Mouse (Mus musculus) forebrain, embryonic 12.5 days (tissue): Measurements from ENCODE around the gene Dnajb4. TPM values are rescaled to one million over a fixed set of nuclear protein-coding genes. Genes with fewer than 3 reads are reported as not detected.
"Not testable (repeated sequence)": the region's sequence is repeated elsewhere in the genome, so short reads cannot be mapped to it uniquely, and the experiment has no call there.

ENCODE experiments used
- ATAC-seq: fragments of 200-750 bp; cut with Nextera tagmentation; 2 replicates; pipeline ENCODE4 v1.8.0; 2017; ENCODE audit warnings: moderate TSS enrichment; ENCODE audit not compliant: low FRiP score
- H3K27ac ChIP-seq: fragments of 300-500 bp; sonication (generic); 2 replicates; pipeline ENCODE4 v1.5.1; 2016; ENCODE audit warnings: mild to moderate bottlenecking
- H3K27me3 ChIP-seq: fragments of 300-500 bp; sonication (generic); 2 replicates; pipeline ENCODE4 v1.6.1; 2016; ENCODE audit warnings: mild to moderate bottlenecking
- H3K36me3 ChIP-seq: fragments of 300-500 bp; sonication (generic); replicated peaks from 2 replicates; pipeline ENCODE4 v1.6.1; 2016; ENCODE audit warnings: mild to moderate bottlenecking
- H3K4me1 ChIP-seq: fragments of 300-500 bp; sonication (generic); 2 replicates; pipeline ENCODE4 v1.6.1; 2016
- H3K4me2 ChIP-seq: fragments of 300-500 bp; sonication (generic); 2 replicates; pipeline ENCODE4 v1.6.1; 2016; ENCODE audit warnings: mild to moderate bottlenecking, moderate library complexity
- H3K4me3 ChIP-seq: fragments of 300-500 bp; sonication (generic); replicated peaks from 2 replicates; pipeline ENCODE4 v1.5.1; 2016; ENCODE audit warnings: mild to moderate bottlenecking
- H3K9ac ChIP-seq: fragments of 300-500 bp; sonication (generic); 2 replicates; pipeline ENCODE4 v1.6.1; 2016; ENCODE audit warnings: mild to moderate bottlenecking
- H3K9me3 ChIP-seq: fragments of 300-500 bp; sonication (generic); 2 replicates; pipeline ENCODE4 v1.6.1; 2016
- WGBS: fragments of 180-500 bp; shearing (Covaris S2); methylation state at CpG from one replicate; pipeline ENCODE4 v1.1.7; 2016; 5-methylcytosine and 5-hydroxymethylcytosine counted together
- polyA plus RNA-seq: library from polyadenylated mRNA; unstranded; fragments of >200 nt; fragmentation: Nextera tagmentation; extraction: Ambion mirVana; gene quantifications from 2 replicates; pipeline ENCODE4 v1.2.1, GENCODE M21; 2016

The Dnajb4 gene
- polyA plus RNA-seq, 1 experiment from 2014 or later, result 26.6 TPM

DNA sequence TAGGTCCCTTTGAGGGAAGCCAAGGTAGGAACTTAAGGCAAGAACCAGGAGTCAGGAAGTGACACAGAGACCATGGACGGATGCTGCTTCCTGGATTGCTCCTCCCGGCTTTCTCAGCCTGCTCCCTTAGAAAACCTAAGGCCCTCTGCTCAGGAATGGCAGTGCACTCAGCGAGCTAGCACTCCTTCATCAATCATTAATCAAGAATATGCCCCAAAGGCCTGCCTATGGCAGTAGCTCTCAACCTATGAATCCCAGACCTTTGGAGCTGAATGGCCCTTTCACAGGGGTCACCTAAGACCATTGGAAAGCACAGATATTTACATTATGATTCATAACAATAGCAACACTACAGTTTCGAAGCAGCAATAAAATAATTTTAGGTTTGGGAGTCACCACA is 79.1 kb downstream of the Dnajb4 start:
- Histone ChIP-seq H3K4me3 (no peak overlapping the region), H3K36me3 (no peaks in the 10 kb centered on the region), H3K4me1 (no peaks in the 10 kb centered on the region), H3K27ac (no peak overlapping the region), H3K9me3 (no peaks in the 10 kb centered on the region), H3K9ac (no peak overlapping the region), H3K4me2 (no peak overlapping the region), H3K27me3 (no peaks in the 10 kb centered on the region)
- no peak for ATAC-seq
- 84% methylated on average over 4 of the region's 4 CpGs for WGBS

DNA sequence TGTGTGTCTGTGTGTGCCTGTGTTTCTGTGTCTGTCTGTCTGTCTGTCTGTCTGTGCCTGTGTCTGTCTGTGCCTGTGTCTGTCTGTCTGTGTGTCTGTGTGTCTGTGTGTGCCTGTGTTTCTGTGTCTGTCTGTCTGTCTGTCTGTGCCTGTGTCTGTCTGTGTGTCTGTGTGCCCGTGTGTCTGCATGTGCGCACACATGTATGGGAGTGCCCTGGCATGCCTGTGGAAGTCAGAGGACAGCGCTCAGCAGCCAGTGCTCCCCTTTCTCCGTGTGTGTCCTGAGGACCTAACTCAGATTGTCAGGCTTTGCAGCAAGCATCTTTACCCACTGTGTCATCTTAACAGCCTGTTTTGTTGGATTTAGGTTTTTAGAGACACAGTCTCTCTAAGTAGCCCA is 80.7 kb downstream of the Dnajb4 start:
- not testable (repeated sequence) for H3K9ac ChIP-seq, H3K4me3 ChIP-seq, ATAC-seq, H3K4me2 ChIP-seq, H3K4me1 ChIP-seq, H3K27ac ChIP-seq, H3K9me3 ChIP-seq, H3K27me3 ChIP-seq, H3K36me3 ChIP-seq
- 89% methylated on average over 4 of the region's 4 CpGs for WGBS

DNA sequence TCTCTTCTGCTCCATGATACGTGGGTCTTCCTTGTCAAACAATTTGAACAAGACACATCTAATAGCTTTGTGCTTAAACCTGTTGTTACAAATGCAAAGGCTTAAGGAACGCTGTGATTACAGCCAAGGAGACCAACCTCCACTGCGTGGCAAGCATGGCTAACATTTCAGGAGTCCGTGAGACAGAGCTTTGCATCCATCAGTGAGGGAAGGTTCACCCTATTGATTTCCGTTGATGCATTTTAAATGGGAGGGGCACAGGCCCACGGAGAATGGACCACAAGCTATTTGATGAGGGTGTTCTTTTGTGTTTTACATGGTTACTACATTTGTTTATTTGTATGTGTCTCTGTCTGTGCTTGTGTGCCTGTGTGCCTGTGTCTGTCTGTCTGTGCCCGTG is 81.5 kb downstream of the Dnajb4 start:
- ATAC-seq, result no peak
- Histone ChIP-seq H3K9ac (no peak overlapping the region), H3K27me3 (no peaks in the 10 kb centered on the region), H3K36me3 (no peaks in the 10 kb centered on the region), H3K9me3 (no peaks in the 10 kb centered on the region), H3K4me1 (no peaks in the 10 kb centered on the region), H3K27ac (no peak overlapping the region), H3K4me2 (no peak overlapping the region), H3K4me3 (no peak overlapping the region)
- 70% methylated on average over 7 of the region's 7 CpGs for WGBS

Other genes with a start within 250 kb of the Dnajb4 start
- gene Gipc2, start 44.1 kb downstream of the Dnajb4 start, polyA plus RNA-seq, result 1.4 and 2.1 TPM in 2 replicates
- 437 and 443 TPM in 2 replicates for gene Fubp1, start 120 bp upstream of the Dnajb4 start, polyA plus RNA-seq
- 3.4 and 6.3 TPM in 2 replicates for gene Nexn, start 56.0 kb upstream of the Dnajb4 start, polyA plus RNA-seq
- 25.5 and 27.9 TPM in 2 replicates for gene Miga1, start 130.1 kb upstream of the Dnajb4 start, polyA plus RNA-seq
- gene Usp33, start 136.2 kb upstream of the Dnajb4 start, polyA plus RNA-seq, result 67.4 and 72.9 TPM in 2 replicates
- 51.7 and 53.1 TPM in 2 replicates for gene Zzz3, start 185.2 kb upstream of the Dnajb4 start, polyA plus RNA-seq